Mouse (Mus musculus): Measurements from ENCODE around the gene 2310030G06Rik. TPM values are rescaled to one million over a fixed set of nuclear protein-coding genes. Genes with fewer than 3 reads are reported as not detected.
A peak's percentile ranks its signal among the peaks of the same experiment; 100 is the strongest.

2310030G06Rik gene
- polyA plus RNA-seq, 3 experiments from 2014 or later = not detected

DNA sequence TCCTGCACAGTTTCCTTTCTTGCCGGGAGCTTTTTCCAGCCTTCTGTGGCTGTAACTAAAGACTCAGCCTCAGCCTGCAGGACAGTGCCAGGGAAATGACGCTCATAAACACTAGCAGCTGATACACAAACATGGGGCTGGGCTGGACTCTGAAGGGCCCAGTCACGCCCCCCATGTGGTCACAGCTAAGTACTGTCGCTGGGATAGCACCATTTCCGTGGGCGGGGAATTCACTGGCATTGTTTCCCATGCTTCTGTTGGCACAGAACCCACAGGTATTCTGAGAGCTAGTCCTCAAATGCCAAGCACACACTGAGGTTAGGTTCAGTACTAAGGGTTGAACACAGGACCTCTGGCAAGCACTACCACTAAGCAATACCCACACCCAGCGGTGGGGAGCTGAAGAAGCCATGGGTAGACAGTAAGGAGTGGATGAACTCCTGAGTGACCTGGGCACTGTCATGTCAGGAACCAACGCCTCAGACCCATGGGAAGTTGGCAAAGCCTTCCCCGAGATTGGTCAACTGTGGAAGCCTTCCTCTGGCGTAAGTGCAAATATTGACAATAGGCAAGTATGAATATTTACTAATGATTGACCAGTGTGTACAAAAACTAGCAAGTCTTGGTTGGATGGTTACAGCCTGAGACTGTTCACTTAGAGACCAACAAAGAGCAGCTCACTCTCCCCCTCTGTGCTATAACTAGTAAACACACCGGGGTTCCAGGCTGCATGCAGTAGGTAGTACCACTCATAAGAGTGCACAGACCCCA is 45.2 kb downstream of the 2310030G06Rik start:
- no peak for ATAC-seq

DNA sequence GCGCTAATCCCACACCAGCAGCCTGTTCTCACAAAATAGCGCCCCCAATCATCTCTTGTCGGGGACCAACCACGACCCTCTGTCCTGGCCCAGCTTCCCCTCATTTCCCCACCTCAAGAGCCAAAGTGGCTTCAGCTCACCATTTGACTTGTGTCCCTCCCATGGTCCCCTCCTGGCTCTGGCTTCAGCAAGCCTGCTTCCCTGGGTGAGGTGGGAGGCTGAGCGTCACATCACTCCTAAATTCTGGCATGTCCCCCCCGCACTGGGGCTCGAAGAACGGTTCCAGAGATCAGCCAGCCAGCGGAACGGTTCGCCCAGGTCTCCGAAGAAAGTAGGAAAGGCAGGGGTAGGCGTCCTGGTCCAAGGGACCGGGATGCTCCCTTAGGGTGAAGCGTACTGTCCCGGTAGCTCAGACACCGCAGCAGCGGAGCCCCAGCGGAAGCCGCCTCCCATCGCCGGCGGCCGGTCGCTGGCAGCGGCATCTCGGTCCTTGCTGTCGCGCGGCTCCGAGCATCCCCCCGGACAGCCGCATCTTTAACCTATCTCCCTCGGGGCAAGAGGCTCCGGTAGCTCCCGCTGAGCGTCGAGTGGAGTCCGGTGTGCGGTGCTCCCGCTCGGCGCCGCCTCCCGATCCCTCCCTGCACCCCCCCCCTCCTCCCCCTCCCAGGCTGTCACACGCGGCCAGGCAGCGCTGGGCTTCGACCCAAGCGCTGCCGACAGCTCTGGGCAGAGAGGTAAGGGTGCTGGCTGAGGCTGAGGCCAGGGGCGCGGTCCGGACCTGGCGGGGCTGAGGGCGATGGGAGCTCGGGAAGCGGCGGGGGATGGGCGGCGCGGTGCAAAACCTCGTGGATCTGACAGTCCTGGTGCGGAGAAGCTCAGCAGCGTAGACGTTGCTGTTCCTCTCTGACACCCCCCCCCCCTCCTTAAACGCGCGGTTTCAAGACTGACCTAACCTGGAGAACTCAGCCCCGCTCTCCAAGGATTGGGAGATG is 47.6 kb downstream of the 2310030G06Rik start:
- ATAC-seq = peak; percentile 54

DNA sequence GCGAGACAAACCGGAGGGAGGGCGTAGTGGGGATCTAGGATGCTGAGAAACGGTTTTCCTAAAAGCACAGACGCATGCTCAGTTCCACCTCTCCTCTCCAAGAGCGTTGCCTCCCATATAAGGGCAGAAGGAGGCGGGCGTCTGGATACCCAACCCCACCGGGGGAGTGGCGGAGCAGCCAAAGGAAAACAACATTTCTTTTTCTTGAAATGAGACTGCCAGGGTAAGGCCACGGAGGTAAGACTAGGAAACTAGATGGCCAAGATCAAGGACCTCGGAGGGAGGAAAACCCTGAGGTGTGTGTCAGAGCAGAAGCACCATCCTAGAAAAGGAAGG is 48.7 kb downstream of the 2310030G06Rik start:
- peak; percentile 67 for ATAC-seq

GRCm38 (mm10) chr9:50696851-50697705 is 49.3 kb downstream of the 2310030G06Rik start:
- ATAC-seq = no peak

- ATAC-seq = no peak
Measured at GRCm38 (mm10) chr9:50695153-50695552, 51.2 kb downstream of the 2310030G06Rik start.

DNA sequence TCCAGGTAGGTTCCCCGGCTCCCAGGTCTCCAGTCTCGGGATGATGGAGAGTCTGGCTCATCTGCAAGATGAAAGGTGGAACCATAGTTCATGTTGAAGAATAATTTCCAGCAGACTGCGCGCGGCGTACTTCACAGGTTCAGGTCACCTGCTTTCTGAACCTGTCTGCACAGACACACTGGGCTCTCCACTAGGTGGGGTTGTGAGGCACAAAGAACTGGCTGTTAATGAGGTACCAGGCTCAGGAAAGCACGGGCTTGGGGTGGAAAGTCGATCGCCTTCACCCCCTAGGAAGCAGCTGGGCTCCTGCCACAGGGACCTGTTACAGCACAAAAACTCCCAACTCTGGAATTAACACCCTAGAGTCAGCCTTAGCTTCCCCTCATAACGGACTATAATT is 52.7 kb downstream of the 2310030G06Rik start:
- peak; percentile 63 for ATAC-seq

GRCm38 (mm10) chr9:50692626-50693580 is 53.4 kb downstream of the 2310030G06Rik start:
- ATAC-seq = no peak

Other genes starting within 250 kb of the 2310030G06Rik start
- 100 to 1,000 TPM in 2 of 3 experiments, 10 to 100 TPM in 1; 89.4 to 111 (median 104) TPM for gene Pts, start 217.8 kb downstream of the 2310030G06Rik start, polyA plus RNA-seq (2017; shearing (Covaris generic))
- 1 to 10 TPM; 6.3 to 9.2 (median 8.1) TPM for gene Il18, start 191.7 kb downstream of the 2310030G06Rik start, polyA plus RNA-seq (2017; shearing (Covaris generic))
- 1 to 10 TPM in 1 of 3 experiments, under 1 TPM in 1, not detected in 1; 0.54 to 1.2 TPM for gene Bco2, start 191.4 kb downstream of the 2310030G06Rik start, polyA plus RNA-seq (2017; shearing (Covaris generic))
- not detected for gene Tex12, start 185.2 kb downstream of the 2310030G06Rik start, polyA plus RNA-seq (2017; shearing (Covaris generic))
- gene Sdhd, start 142.7 kb downstream of the 2310030G06Rik start, polyA plus RNA-seq (2017; shearing (Covaris generic)) = 100 to 1,000 TPM; 142 to 204 (median 178) TPM
- 100 to 1,000 TPM in 2 of 3 experiments, 10 to 100 TPM in 1; 91.5 to 123 (median 102) TPM for gene Timm8b, start 142.6 kb downstream of the 2310030G06Rik start, polyA plus RNA-seq (2017; shearing (Covaris generic))
- under 1 TPM; 0.31 to 0.67 (median 0.58) TPM for gene Pih1d2, start 129.2 kb downstream of the 2310030G06Rik start, polyA plus RNA-seq (2017; shearing (Covaris generic))
- 10 to 100 TPM; 17.6 to 22.9 (median 21.0) TPM for gene Nkapd1, start 129.1 kb downstream of the 2310030G06Rik start, polyA plus RNA-seq (2017; shearing (Covaris generic))
- 10 to 100 TPM; 11.5 to 20.4 (median 18.7) TPM for gene Dlat, start 86.8 kb downstream of the 2310030G06Rik start, polyA plus RNA-seq (2017; shearing (Covaris generic))
- gene Dixdc1, start 7.0 kb downstream of the 2310030G06Rik start, polyA plus RNA-seq (2017; shearing (Covaris generic)) = 1 to 10 TPM in 2 of 3 experiments, not detected in 1; 1.4 to 1.9 TPM
- gene Cryab, start 4.8 kb upstream of the 2310030G06Rik start, polyA plus RNA-seq (2017; shearing (Covaris generic)) = 1 to 10 TPM in 2 of 3 experiments, not detected in 1; 1.7 to 1.9 TPM
- gene Hspb2, start 5.8 kb upstream of the 2310030G06Rik start, polyA plus RNA-seq (2017; shearing (Covaris generic)) = not detected
- gene Fdxacb1, start 21.7 kb upstream of the 2310030G06Rik start, polyA plus RNA-seq (2017; shearing (Covaris generic)) = 10 to 100 TPM in 2 of 3 experiments, 1 to 10 TPM in 1; 9.9 to 11.1 (median 10.3) TPM
- 1 to 10 TPM; 7.2 to 9.4 (median 8.8) TPM for gene Alg9, start 28.5 kb upstream of the 2310030G06Rik start, polyA plus RNA-seq (2017; shearing (Covaris generic))
- gene 1110032A03Rik, start 29.0 kb upstream of the 2310030G06Rik start, polyA plus RNA-seq (2017; shearing (Covaris generic)) = 10 to 100 TPM in 2 of 3 experiments, 1 to 10 TPM in 1; 6.9 to 23.3 (median 16.9) TPM
- gene Ppp2r1b, start 98.8 kb upstream of the 2310030G06Rik start, polyA plus RNA-seq (2017; shearing (Covaris generic)) = 10 to 100 TPM; 57.5 to 62.8 (median 59.3) TPM